Mouse (Mus musculus) lung, adult 2 months (tissue): ENCODE results near the gene Cdkl1.

Experiments used
- CTCF ChIP-seq: fragments of 200-500 bp; IDR thresholded peaks from 2 replicates; pipeline ENCODE4 v1.5.1; 2011; ENCODE audit warnings: mild to moderate bottlenecking, low read length, control low read depth; ENCODE audit not compliant: insufficient read depth
- POLR2A ChIP-seq: fragments of 200-500 bp; IDR thresholded peaks from 2 replicates; pipeline ENCODE4 v1.6.1; 2011; ENCODE audit warnings: low read depth, mild to moderate bottlenecking, control low read depth, low read length, borderline replicate concordance; ENCODE audit errors: extremely low read depth

DNA sequence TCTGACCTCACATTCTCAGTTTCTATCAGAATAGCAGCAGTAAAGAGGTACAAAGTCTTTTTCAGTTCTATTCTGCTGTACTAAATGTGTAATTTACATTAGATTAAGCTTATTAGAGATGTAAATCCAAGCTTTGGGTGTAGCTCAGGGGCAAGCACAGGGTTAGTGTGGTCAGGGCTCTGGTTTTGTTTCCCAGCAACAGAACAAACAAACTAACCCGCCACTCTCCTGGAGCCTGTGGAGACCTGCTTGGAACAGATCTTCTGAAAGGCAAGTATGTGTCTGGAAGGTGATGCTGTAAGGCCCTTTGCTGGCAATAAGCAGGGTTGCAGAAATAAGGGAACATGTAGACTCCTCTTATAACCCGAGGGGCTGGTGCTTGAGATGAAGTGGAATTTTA is 37.1 kb upstream of the Cdkl1 start:
- TF ChIP-seq CTCF (no peak), POLR2A (no peak)
